Mouse (Mus musculus) intestine, embryonic 14.5 days (tissue): Measurements from ENCODE around the gene Slc1a7. TPM values are rescaled to one million over a fixed set of nuclear protein-coding genes. Genes with fewer than 3 reads are reported as not detected.

ENCODE experiments used
- ATAC-seq: fragments of 200-750 bp; cut with Nextera tagmentation; replicated peaks from 2 replicates; pipeline ENCODE4 v1.8.0; 2017; ENCODE audit warnings: low read depth, moderate number of reproducible peaks, moderate TSS enrichment, moderate library complexity; ENCODE audit not compliant: low FRiP score, low TSS enrichment
- DNase-seq: peaks from one replicate; pipeline ENCODE4 v3.0.0-alpha.2; 2018; ENCODE audit warnings: low spot score
- H3K27ac ChIP-seq: fragments of 300-500 bp; sonication (generic); 2 replicates; pipeline ENCODE4 v1.5.1; 2014; ENCODE audit warnings: low read depth, mild to moderate bottlenecking, control low read depth
- H3K27me3 ChIP-seq: fragments of 300-500 bp; sonication (generic); replicated peaks from 2 replicates; pipeline ENCODE4 v1.6.1; 2014; ENCODE audit warnings: low read length, control low read depth; ENCODE audit not compliant: control insufficient read depth, insufficient read depth
- H3K36me3 ChIP-seq: fragments of 300-500 bp; sonication (generic); 2 replicates; pipeline ENCODE4 v1.6.1; 2014; ENCODE audit warnings: low read length, control low read depth; ENCODE audit not compliant: control insufficient read depth, insufficient read depth
- H3K4me1 ChIP-seq: fragments of 300-500 bp; sonication (generic); replicated peaks from 2 replicates; pipeline ENCODE4 v1.6.1; 2014; ENCODE audit warnings: low read length, control low read depth, mixed read lengths; ENCODE audit not compliant: control insufficient read depth, insufficient read depth
- H3K4me2 ChIP-seq: fragments of 300-500 bp; sonication (generic); 2 replicates; pipeline ENCODE4 v1.6.1; 2014; ENCODE audit warnings: low read length
- H3K4me3 ChIP-seq: fragments of 300-500 bp; sonication (generic); 2 replicates; pipeline ENCODE4 v1.5.1; 2014; ENCODE audit warnings: low read depth, low read length, control low read depth, mixed read lengths
- H3K9ac ChIP-seq: fragments of 300-500 bp; sonication (generic); 2 replicates; pipeline ENCODE4 v1.6.1; 2014; ENCODE audit warnings: mild to moderate bottlenecking, low read length
- H3K9me3 ChIP-seq: fragments of 300-500 bp; sonication (generic); 2 replicates; pipeline ENCODE4 v1.6.1; 2016; ENCODE audit warnings: low read length, control low read depth; ENCODE audit not compliant: control insufficient read depth
- WGBS: fragments of 180-500 bp; shearing (Covaris S2); extraction: QIAGEN DNeasy Blood & Tissue Kit; methylation state at CpG from one replicate; pipeline ENCODE4 v1.1.7; 2014; 5-methylcytosine and 5-hydroxymethylcytosine counted together
- polyA plus RNA-seq: library from polyadenylated mRNA; unstranded; fragments of >200 nt; fragmentation: Nextera tagmentation; extraction: Ambion mirVana; gene quantifications from 2 replicates; pipeline ENCODE4 v1.2.1, GENCODE M21; 2014

Gene Slc1a7
- polyA plus RNA-seq, 1 experiment from 2014 or later, result 0.30 TPM

GRCm38 (mm10) chr4:108020178-108020577 is 52.0 kb downstream of the Slc1a7 start:
- no peaks in the 10 kb centered on the region for H3K27me3 ChIP-seq
- WGBS, result 80% methylated on average over 6 of the region's 6 CpGs
- H3K4me2 ChIP-seq, result no peak overlapping the region
- ATAC-seq (no peak), DNase-seq (no peak)
- no peaks in the 10 kb centered on the region for H3K9me3 ChIP-seq
- 0 out of 2 replicates have a peak, but pooled peaks cover 8% of the 10 kb centered on the region for H3K4me1 ChIP-seq
- no peak overlapping the region for H3K4me3 ChIP-seq
- no peaks in the 10 kb centered on the region for H3K36me3 ChIP-seq
- H3K27ac ChIP-seq, result no peak overlapping the region
- H3K9ac ChIP-seq, result no peak overlapping the region

- Histone ChIP-seq H3K27ac (no peak overlapping the region), H3K4me1 (peaks cover 13% of the 10 kb centered on the region; the same call in 1 of the 2 replicates), H3K27me3 (no peaks in the 10 kb centered on the region; the same call in 1 of the 2 replicates), H3K4me3 (no peak overlapping the region), H3K4me2 (no peak overlapping the region), H3K36me3 (no peaks in the 10 kb centered on the region), H3K9ac (no peak overlapping the region), H3K9me3 (no peaks in the 10 kb centered on the region)
- no peak for DNase-seq
- no peak for ATAC-seq
- WGBS, result 85% methylated on average over 4 of the region's 4 CpGs
These were observed 55.1 kb downstream of the Slc1a7 start for GRCm38 (mm10) chr4:108023186-108023585.

GRCm38 (mm10) chr4:108024641-108025040 is 56.5 kb downstream of the Slc1a7 start:
- Histone ChIP-seq H3K4me3 (no peak overlapping the region), H3K9ac (no peak overlapping the region), H3K27me3 (peaks cover 3% of the 10 kb centered on the region; the same call in 1 of the 2 replicates), H3K4me2 (no peak overlapping the region), H3K4me1 (peaks cover 7% of the 10 kb centered on the region; the same call in 1 of the 2 replicates), H3K27ac (no peak overlapping the region), H3K9me3 (no peaks in the 10 kb centered on the region), H3K36me3 (no peaks in the 10 kb centered on the region)
- DNase-seq (no peak), ATAC-seq (no peak; the same call in 1 of the 2 replicates)
- WGBS, result 64% methylated on average over 5 of the region's 5 CpGs

GRCm38 (mm10) chr4:108025269-108025668 is 57.1 kb downstream of the Slc1a7 start:
- Histone ChIP-seq H3K27me3 (peaks cover 10% of the 10 kb centered on the region), H3K4me2 (0 out of 2 replicates have a peak overlapping the region, but pooled peaks have one; percentile 8), H3K9ac (no peak overlapping the region), H3K27ac (no peak overlapping the region), H3K4me1 (peaks cover 7% of the 10 kb centered on the region; the same call in 1 of the 2 replicates), H3K4me3 (no peak overlapping the region), H3K36me3 (no peaks in the 10 kb centered on the region), H3K9me3 (no peaks in the 10 kb centered on the region)
- WGBS, result 2% methylated on average over 10 of the region's 10 CpGs
- peak; percentile 74 for ATAC-seq
- DNase-seq, result peak; percentile 69

GRCm38 (mm10) chr4:108026193-108026592 is 58.1 kb downstream of the Slc1a7 start:
- ATAC-seq (no peak), DNase-seq (no peak)
- no peaks in the 10 kb centered on the region for H3K36me3 ChIP-seq
- peaks cover 13% of the 10 kb centered on the region for H3K4me1 ChIP-seq
- H3K9ac ChIP-seq, result no peak overlapping the region
- no peak overlapping the region for H3K4me3 ChIP-seq
- no peak overlapping the region for H3K4me2 ChIP-seq
- H3K27me3 ChIP-seq, result peaks cover 19% of the 10 kb centered on the region
- WGBS, result 34% methylated on average over 3 of the region's 3 CpGs
- no peaks in the 10 kb centered on the region for H3K9me3 ChIP-seq
- no peak overlapping the region for H3K27ac ChIP-seq

- peak overlapping the region; percentile 61 for H3K4me3 ChIP-seq
- no peaks in the 10 kb centered on the region for H3K36me3 ChIP-seq
- H3K9me3 ChIP-seq, result no peaks in the 10 kb centered on the region
- H3K4me2 ChIP-seq, result peak overlapping the region; percentile 100
- peaks cover 9% of the 10 kb centered on the region; the same call in 1 of the 2 replicates for H3K4me1 ChIP-seq
- DNase-seq (peak; percentile 66), ATAC-seq (peak; percentile 25; the same call in 1 of the 2 replicates)
- peak overlapping the region; percentile 41; the same call in 1 of the 2 replicates for H3K9ac ChIP-seq
- H3K27me3 ChIP-seq, result peaks cover 38% of the 10 kb centered on the region
- 7% methylated on average over 22 of the region's 22 CpGs for WGBS
- no peak overlapping the region for H3K27ac ChIP-seq
These were observed 62.9 kb downstream of the Slc1a7 start for GRCm38 (mm10) chr4:108030888-108031501.

GRCm38 (mm10) chr4:108031502-108032351 is 63.6 kb downstream of the Slc1a7 start:
- Histone ChIP-seq H3K4me1 (peaks cover 9% of the 10 kb centered on the region; the same call in 1 of the 2 replicates), H3K4me3 (peak overlapping the region; percentile 61), H3K36me3 (no peaks in the 10 kb centered on the region), H3K9ac (peak overlapping the region; percentile 41), H3K27ac (no peak overlapping the region), H3K27me3 (peaks cover 38% of the 10 kb centered on the region), H3K4me2 (peak overlapping the region; percentile 100), H3K9me3 (no peaks in the 10 kb centered on the region)
- peak; percentile 68 for DNase-seq
- peak; percentile 44 for ATAC-seq
- under 1% methylated on average over 86 of the region's 86 CpGs for WGBS

GRCm38 (mm10) chr4:108032352-108032849 is 64.3 kb downstream of the Slc1a7 start:
- Histone ChIP-seq H3K4me2 (peak overlapping the region; percentile 100), H3K4me3 (peak overlapping the region; percentile 61), H3K27ac (no peak overlapping the region), H3K9me3 (no peaks in the 10 kb centered on the region), H3K4me1 (peaks cover 9% of the 10 kb centered on the region; the same call in 1 of the 2 replicates), H3K27me3 (peaks cover 38% of the 10 kb centered on the region), H3K36me3 (no peaks in the 10 kb centered on the region), H3K9ac (peak overlapping the region; percentile 41; the same call in 1 of the 2 replicates)
- peak; percentile 66 for DNase-seq
- ATAC-seq, result no peak
- 34% methylated on average over 11 of the region's 11 CpGs for WGBS
